Mouse (Mus musculus) myocyte (in vitro differentiated cells): ENCODE data around the gene Kcnc1.
A peak's percentile ranks its signal among the peaks of the same experiment; 100 is the strongest.

ENCODE experiments used
- SRF ChIP-seq: IDR thresholded peaks from one replicate; pipeline ENCODE4 v1.6.1; 2011; ENCODE audit warnings: low read depth; ENCODE audit not compliant: control insufficient read depth, insufficient read length
- TCF12 ChIP-seq: IDR thresholded peaks from one replicate; pipeline ENCODE4 v1.6.1; 2011; ENCODE audit warnings: mild to moderate bottlenecking, control low read depth; ENCODE audit not compliant: poor library complexity, insufficient read depth, severe bottlenecking

DNA sequence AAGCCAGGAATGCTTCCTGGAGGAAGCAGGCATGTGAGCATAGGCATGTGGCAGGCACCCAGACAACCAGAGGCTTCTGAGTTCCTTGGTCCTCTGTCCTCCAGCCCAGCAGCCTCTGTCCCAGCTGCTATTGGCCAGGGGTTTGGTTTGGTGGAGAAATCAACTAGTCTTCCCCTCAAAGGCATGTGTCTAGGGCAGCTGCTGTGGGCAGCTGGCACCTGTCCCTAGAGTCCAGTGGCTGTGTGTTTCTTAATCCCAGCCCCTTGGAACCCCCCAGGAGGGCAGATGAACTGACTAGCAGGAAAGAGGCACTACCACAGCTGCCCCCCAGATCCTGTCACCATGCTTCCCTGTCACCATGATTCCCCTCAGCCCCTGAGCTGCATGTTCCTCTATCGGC is 30.5 kb upstream of the Kcnc1 start:
- TF ChIP-seq SRF: no peak
- TF ChIP-seq TCF12: peak; percentile 86
